Mouse (Mus musculus) thymus, adult 2 months (tissue): ENCODE measurements at regions not wholly inside any gene's neighbourhood (a gene's known extent, or its start where the extent isn't known, plus 50 kb on each side); places are given as distances from the start of the nearest gene placed in this dataset.

Experiments
- CTCF ChIP-seq: fragments of 200-500 bp; IDR thresholded peaks from 2 replicates; pipeline ENCODE4 v1.5.1; 2012; ENCODE audit warnings: mild to moderate bottlenecking, control low read depth, low read length, moderate library complexity, borderline replicate concordance; ENCODE audit not compliant: control insufficient read depth, poor library complexity, insufficient read depth; ENCODE audit errors: extremely low read depth
- POLR2A ChIP-seq: fragments of 200-500 bp; IDR thresholded peaks from 2 replicates; pipeline ENCODE4 v1.6.1; 2012; ENCODE audit warnings: mild to moderate bottlenecking, low read length, control low read depth, moderate library complexity; ENCODE audit not compliant: control insufficient read depth, poor library complexity, insufficient read depth; ENCODE audit errors: extremely low read depth

DNA sequence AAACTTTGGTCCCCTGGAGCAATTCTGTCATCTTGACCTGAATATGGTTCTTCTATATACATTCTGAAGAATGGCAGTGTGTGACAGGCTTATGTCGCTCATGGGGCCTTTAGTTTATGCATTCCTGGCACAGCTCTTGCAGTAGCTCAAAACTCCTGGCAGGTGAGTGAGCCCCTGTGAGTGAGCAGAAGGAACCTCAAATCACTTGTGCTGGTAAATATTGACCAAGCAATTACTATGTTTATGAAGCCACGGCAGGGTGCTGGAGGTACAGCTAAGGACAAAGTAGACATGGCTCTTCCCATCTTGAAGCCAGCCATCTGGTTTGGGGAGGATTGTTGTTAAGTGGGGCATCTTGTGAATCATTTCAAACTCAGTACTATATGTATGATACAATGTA lies 79.1 kb upstream of the Klf9 start:
- no peak for TF ChIP-seq CTCF
- no peak for TF ChIP-seq POLR2A
